Mouse (Mus musculus): ENCODE results near the gene Tenm4.

The Tenm4 gene

DNA sequence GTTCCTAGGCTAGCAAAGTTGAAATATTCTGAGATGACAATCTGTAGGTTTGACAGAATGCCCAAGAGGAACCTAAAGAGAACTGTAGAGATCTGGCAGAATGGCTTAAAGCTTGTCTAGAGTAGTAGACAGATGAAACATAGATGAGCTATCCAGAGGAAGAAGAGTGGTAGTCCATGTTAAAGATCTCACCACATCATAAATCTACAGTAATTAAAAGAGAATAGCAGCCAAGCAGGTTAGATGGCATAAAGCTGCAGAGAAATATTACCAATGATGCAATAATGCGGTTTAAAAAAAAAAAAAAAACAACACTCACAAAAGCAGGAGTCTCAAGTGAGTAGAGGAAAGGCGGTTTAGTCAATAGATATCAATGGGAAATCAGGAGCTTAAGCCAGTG, 580.2 kb downstream of the Tenm4 start:
- no peak for ATAC-seq (ENCODE audit: insufficient number of reproducible peaks, low FRiP score, low TSS enrichment)

DNA sequence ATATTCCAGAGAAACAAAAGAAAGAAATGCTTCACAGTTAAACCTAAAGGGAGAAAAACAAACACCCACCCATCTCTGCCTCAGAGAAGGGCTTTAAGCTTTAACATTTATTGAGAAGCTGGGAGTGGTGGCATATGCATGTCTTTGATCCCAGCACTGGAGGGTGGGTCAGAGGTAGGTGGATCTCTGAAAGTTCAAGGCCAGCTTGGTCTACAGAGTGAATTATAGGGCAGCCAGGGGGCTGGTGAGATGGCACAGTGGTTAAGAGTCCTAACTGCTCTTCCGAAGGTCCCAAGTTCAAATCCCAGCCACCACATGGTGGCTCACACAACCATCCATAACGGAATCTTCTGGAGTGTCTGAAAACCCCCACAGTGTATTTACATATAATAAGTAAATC, 581.7 kb downstream of the Tenm4 start:
- ATAC-seq (ENCODE audit: insufficient number of reproducible peaks, low FRiP score, low TSS enrichment) = no peak

DNA sequence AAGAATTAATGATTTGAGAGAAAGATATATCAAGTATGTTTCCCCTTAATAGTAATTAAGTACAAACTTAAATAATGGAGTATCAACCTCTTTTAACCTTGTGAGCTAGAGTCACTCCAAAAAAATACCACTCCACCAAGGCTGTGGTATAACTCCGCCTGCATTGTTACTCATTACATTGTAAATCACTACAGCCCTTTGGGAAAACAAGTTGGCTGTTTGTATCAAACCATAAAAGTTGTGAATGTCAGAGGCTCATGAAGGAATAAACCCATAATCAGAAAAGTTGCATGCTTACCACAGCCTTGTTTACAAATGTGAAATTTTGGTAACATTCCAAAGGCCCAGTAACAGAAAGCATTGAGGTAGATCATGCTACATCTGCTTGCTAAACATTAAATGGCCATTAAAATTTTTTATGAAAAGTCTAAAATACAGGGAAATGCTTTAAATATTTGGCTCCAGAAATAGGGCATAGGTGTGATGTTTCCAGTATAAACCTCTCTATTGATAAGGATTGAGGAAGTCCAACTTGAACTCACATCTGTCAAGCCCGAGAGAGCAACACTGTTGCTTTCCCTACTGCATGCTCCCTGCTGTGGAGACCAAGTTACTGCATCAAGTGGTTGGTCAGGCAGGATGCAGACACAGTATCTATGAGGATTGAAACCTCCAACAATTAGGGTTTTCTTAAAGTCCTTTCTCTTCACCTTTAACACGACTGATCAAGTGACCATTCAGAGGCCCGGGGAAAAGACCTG, 582.5 kb downstream of the Tenm4 start:
- ATAC-seq (ENCODE audit: insufficient number of reproducible peaks, low FRiP score, low TSS enrichment) = no peak

DNA sequence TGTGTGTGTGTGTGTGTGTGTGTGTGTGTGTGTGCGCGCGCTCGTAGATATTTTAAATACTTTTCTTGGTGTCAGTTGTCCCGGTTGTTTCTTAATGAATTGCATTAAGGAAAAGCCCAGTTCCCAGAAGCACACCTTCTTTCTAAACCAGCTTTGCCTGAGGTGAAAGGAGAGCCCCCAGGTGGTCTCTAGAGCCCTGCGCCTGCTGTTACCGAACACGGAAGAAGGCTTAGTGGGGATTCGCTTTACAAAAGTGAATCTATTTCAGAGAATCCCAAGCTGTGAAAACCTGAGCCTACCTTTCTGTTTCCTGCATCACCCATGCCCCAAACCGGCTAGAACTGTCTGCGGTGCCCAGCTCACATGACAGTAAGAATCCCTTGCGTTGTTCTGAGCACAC, 583.1 kb downstream of the Tenm4 start:
- no peak for ATAC-seq (ENCODE audit: insufficient number of reproducible peaks, low FRiP score, low TSS enrichment)

DNA sequence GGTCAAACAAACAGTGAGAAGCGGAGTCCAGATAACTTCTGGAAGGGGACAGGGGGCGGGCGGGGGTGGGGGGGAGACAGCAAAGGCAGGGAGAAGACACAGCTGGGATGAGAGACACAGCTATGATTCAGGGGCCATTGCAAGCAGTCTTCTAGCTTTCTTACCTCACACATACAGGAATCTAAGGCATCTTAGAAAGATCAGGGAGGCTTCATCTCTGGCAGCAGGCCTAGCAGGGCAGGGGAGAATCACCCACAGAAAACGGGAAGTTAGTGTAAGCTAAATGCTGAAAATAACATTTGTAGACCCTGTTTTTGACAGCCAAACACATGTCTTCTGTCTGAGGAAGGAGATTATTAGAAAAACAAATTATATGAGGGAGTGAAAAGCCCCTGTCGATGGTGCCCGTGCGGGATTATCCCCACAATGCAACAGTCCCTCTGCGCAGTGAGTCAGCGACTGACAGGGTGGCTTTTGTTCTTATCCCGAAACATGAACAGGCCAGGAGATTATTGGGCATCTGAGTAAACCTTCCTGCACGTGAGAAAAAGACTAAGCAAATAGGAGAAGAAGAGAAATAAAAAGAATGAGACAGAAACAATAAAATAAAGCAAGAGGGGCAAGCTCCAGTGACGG, 584.5 kb downstream of the Tenm4 start:
- no peak for ATAC-seq (ENCODE audit: insufficient number of reproducible peaks, low FRiP score, low TSS enrichment)

DNA sequence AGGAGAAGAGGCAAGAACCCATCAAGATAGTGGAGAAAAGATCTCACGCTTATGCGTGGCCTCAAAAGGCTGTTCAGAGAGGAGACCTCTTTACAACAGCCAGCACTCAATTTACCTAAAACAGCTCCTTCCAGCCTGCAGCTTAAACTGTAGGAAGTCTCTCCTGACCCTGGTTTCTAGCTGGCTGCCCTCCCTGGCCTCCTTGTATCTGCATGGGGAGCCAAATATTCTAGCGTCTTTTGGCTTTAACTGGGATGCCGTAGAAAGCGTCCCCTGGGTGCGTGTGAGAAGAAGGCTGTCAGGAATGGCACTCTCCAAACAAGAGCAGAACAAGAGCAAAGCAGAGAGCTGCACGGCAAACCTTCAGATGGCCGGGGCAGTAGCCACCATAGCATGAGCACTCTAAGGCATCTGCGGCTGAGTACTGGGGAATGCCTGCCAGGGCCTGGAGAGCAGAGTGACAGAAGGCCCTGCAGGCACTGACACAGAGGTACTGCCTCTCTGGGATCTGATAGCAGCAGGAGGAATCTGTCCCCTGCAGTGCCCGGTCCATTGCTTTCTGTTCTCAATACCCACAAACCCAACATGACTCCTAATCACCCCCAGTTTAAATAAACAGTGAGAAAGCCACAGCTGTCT, 585.2 kb downstream of the Tenm4 start:
- peak; percentile 53; the same call in 1 of the 2 replicates for ATAC-seq (ENCODE audit: insufficient number of reproducible peaks, low FRiP score, low TSS enrichment)

DNA sequence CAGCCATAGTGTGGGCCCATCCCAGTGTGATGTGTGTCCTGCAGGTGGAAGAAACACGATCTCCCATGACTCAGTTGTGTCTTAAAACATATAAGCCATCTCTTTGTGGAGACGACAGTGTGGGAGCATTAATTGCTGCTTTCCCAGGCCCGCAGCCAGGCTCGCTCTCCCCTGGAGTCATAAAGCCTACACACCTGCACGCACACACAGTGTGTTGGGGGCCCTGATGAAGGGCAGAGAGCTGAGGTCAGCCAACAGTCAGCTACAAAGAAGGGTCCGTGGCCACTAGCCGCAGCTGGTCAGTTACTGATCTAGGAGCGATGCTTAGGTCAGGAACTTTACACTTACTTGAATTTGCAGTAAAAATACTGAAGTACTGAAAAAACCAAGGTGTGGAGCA, 586.0 kb downstream of the Tenm4 start:
- no peak for ATAC-seq (ENCODE audit: insufficient number of reproducible peaks, low FRiP score, low TSS enrichment)

DNA sequence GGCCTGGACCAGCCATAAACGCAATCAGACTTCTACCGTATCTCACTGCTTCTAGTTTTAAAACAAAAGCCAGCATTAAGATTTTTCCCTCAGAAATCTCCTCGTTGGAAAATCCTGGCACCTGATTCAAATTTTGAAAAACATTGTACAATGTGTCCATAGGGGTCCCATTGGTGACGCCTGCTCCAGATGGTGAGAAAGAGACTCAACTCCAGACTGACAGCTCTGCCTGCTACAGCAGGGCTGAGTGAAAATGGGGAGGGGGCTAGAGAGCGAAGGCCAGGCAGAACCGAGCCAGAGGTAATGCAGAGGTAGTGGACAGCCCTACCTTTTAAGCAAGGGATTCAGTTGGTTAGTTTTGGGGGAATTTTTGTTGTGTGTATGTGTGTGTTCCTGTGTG, 589.2 kb downstream of the Tenm4 start:
- no peak for ATAC-seq (ENCODE audit: insufficient number of reproducible peaks, low FRiP score, low TSS enrichment)

DNA sequence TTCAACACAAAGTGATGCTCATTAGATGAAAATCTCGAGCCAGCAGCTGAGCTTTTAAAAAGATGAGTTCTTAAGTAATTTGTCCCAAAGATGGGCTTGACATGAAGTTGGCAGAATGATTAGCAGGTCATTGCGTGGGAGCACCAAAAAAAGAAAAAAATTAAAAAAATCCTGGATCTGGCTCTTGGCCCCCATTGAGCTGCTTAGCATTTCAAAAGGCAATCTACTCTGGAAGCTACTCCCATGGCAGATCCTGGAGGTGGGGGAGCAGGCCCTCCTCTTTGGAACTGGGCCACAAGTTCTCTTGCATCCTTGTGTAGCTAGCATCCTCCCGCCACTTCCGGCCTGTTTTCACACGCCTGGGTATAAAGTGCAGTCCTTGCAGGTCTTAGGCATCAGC, 590.1 kb downstream of the Tenm4 start:
- no peak for ATAC-seq (ENCODE audit: insufficient number of reproducible peaks, low FRiP score, low TSS enrichment)

DNA sequence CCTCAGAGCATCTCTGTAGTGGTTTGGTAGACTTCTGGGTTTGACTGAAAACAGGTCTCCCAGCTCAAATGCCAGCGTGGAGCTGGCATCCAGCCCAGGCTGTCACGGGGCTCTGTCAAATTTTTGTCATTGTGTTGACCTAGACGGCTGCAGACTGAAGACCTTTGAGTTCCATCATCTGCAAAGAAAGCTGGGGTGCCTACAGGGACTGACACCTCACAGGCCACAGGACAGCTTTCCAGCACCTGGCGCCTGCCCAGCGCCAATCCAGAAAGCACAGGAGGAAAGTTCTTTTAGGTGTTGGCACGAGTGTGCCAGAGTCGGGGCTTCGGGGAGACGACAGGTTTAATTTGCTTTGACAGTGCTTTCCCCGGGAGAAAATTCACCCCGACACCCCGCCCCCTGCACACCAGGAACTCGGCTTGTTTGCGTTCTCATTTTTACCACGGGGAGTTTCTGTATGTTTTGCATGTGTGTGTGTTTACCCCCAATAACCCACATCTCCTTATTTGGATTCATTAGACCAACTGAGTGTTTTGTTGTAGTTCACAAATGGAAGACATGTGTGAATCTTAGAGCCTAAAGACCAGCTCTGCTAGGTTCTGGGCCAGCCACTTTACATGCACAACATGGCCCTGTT, 594.4 kb downstream of the Tenm4 start:
- ATAC-seq (ENCODE audit: insufficient number of reproducible peaks, low FRiP score, low TSS enrichment) = no peak

DNA sequence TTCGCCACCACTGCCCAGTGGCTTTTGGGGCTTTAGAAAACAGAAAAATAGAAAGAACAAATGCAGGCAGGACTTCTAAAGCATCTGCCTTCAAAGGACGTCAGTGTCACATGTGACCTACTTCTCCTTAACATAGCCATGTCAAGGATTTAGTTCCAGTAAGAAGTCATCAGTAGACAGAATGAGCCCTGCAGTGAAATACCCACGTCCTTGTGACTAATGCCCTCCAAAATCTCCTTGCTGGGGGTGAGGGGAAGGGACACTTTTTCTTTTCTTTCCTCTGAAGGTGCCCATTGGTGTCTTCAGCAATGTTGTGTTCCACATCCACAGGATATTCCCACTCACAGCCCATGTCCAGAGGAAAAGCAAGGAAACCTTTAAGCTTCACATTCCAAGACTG, 596.0 kb downstream of the Tenm4 start:
- no peak for ATAC-seq (ENCODE audit: insufficient number of reproducible peaks, low FRiP score, low TSS enrichment)

DNA sequence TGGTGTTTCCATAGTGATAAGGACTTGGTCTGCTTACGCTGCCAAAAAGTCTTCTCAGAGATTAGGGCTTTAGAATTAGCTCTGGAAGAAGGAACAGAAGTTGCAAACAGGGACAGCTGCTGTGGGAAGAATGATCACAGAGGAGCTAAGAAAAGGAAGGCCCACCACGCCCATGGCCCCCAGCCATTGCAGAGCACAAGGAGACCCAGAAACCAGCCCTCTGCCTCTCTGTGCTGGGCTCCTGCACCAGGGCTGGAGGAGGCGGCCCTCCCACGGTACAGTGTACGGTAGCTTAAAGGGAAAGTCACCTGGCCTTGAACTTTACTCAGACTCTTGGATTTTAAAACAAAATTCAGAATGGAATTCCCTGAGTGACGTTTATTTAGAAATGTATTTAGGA, 597.7 kb downstream of the Tenm4 start:
- ATAC-seq (ENCODE audit: insufficient number of reproducible peaks, low FRiP score, low TSS enrichment) = no peak

DNA sequence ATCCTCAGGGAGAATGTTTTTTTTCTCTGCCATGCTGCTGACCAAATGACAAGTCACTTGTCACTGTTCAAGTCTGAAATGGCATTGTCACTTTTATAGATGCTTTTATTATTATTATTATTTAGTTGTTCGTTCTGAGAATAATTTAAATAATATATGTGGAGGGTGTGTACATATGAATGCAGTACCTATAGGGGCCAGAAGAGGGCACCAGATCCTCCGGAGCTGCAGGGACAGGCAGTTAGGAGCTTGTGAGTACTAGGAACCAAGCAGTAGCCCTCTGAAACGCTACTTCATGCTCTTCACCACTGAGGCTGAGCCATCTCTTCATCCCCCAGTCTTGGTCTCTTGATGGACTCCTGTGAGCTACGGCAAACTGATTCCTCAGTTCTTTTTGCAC, 598.7 kb downstream of the Tenm4 start:
- ATAC-seq (ENCODE audit: insufficient number of reproducible peaks, low FRiP score, low TSS enrichment) = no peak

DNA sequence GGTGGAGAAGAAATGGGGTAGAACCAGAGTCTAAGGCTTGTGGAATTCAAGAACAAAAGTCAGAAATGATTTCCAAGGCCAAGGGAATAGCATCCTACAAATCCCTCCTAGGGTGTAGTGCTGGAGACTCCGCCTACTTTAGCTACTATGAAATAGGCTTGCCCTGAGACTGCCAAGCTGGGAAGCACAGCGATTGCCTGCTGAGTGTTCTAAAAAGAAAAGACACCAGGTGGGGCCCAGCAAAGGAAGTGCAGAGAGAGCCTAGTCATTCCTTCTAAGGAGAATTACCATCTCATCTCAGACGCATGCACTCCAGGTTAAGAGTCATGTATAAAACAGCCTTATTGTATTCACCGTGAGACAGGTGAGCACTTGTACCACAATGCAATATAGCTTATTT, 601.9 kb downstream of the Tenm4 start:
- no peak for ATAC-seq (ENCODE audit: insufficient number of reproducible peaks, low FRiP score, low TSS enrichment)

DNA sequence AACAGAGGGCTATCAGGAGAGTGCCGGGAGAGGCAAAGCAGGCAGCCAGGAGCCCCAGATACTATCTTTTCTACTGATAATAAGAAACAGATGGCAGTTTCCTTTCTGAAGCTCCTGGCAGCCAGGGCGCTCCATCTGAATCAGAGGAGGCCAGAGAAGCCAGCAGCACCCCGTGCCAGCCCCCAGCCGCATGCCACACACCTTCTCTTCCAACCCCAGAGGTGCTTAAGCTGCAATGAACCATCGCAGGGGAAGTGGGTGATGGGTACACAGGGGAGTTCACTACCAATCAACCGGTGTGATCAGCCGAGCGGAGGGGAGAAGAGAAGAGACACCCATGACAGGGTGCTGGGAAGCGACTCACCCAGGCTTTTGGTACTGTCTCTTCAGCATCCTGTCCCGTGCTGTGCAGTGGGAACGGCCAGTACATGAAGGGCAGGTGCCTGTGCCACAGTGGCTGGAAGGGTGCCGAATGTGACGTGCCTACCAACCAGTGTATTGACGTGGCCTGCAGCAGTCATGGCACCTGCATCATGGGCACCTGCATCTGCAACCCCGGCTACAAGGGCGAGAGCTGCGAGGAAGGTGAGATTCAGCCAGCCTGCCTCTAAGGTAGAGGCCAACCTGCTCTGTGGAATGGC, 602.7 kb downstream of the Tenm4 start:
- ATAC-seq (ENCODE audit: insufficient number of reproducible peaks, low FRiP score, low TSS enrichment) = peak; percentile 29; the same call in 1 of the 2 replicates

DNA sequence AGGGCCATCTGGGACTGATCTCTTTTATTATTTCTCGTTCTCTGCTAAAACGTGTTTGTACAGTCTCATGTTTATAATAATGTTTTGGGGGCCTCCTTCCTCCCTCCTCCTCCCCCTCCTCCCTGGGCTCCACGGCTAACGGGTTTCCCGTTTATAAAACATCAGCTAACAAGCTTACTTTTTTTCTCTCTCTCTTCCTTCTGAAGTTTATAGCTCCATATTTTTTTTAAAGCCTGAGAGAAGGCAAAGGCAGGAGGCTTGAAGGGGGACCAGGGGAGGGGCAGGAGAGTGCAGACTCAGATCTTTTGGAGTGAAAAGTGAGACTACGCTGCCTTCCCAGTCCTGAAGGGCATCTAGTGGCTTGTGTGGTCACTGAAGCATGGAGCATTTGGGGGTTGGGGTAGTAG, 604.0 kb downstream of the Tenm4 start:
- ATAC-seq (ENCODE audit: insufficient number of reproducible peaks, low FRiP score, low TSS enrichment) = no peak

DNA sequence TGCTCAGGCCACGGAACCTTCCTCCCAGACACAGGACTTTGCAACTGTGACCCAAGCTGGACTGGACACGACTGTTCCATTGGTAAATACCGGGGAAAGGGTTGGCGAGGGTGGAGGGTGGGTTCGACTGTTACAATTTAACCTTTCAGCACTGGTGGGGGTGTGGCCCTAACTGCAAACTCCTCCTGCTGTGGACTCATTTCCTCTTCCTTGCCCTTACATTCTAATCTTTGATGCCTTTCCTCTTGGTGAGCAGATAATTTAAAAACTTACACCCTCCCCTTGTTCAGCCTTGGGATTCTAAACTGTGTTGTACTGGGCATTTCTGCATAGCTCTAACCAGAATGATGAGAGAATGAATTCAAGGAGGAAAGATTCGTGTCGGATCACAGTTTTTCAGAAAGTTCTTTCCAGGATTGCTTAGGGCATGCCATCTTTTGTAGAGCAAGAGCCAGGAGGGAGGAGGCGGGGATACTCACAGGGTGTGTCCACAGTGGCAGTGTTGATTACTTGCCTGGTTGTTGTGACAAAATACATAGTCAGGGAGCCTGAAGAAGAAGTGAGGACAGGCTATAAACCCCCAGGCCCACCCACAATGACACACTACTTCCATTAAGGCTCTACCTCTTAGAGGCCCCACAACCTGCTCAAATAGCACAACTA, 607.0 kb downstream of the Tenm4 start:
- no peak for ATAC-seq (ENCODE audit: insufficient number of reproducible peaks, low FRiP score, low TSS enrichment)

DNA sequence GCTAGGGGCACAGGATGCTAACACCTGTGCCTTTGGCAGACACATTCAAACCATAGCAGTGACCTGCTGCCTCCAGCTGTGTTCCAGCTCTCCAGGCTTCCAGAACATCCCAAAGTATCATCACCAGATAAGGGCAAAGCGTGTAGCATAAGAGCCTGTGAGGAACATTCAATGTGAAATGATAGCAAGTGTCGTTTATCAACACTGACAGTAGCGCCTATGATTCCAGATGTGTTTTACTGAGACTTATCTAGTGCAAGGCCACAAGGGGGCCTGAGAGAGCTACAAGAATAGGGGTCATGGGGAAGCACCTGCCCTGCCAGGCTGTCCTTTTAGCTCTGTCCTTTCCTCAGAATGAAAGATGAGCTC, 607.5 kb downstream of the Tenm4 start:
- no peak for ATAC-seq (ENCODE audit: insufficient number of reproducible peaks, low FRiP score, low TSS enrichment)

DNA sequence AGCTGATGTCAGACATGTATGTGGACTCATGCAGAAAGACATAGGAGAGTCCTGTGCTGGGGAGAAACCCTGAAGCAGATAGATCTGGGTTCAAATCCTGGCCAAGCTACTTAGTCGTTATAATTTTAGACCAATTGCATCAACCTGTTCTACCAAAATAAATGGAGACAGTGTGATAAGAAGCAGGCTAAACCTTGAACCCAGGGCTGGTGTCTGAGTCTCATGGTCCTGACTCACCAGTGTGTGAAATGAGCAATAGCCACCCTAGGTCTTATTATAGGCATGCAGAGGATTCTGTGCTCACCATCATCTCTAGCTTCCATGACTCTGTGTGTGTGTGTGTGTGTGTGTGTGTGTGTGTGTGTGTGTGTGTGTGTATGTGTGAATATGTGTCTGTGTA, 609.5 kb downstream of the Tenm4 start:
- no peak for ATAC-seq (ENCODE audit: insufficient number of reproducible peaks, low FRiP score, low TSS enrichment)

DNA sequence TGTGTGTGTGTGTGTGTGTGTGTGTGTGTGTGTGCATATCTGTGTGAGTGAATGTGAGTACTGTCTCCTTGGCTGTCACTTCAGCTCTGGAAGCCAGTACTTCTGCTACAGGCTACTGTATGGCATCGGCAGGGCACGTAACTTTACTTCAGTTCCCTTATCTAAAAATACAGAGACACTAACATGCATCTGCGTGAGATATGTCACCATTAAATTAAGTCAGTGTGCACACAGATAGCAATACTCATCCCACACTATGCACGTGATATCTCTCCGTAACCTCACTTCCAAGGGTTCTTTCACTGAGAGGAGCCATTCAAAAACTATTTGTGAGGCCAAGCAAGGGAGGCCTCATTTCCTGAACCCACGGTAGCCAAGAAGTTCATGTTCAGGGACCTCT, 610.0 kb downstream of the Tenm4 start:
- no peak for ATAC-seq (ENCODE audit: insufficient number of reproducible peaks, low FRiP score, low TSS enrichment)
